Mouse (Mus musculus): ENCODE results near the gene Fkbp3. TPM values are rescaled to one million over a fixed set of nuclear protein-coding genes. Genes with fewer than 3 reads are reported as not detected.

Gene Fkbp3
- polyA plus RNA-seq, 1 experiment: 244 TPM

GRCm38 (mm10) chr12:65075085-65075732 is 1.4 kb upstream of the Fkbp3 start, which contains the start of gene Fancm:
Gene Fancm (plus strand): TSS chr12:65075603.
- peaks cover 3% of the 10 kb centered on the region; the same call in 1 of the 2 replicates for H3K4me1 ChIP-seq (ENCODE audit: control insufficient read depth, insufficient read depth, low read length)
- H3K4me3 ChIP-seq (ENCODE audit: insufficient read depth, low read length): peak within 1 kb of the TSS; percentile 69
- H3K27ac ChIP-seq (ENCODE audit: insufficient read depth, low read length): peak within 1 kb of the TSS; percentile 70
- TF ChIP-seq POLR2A (IDR thresholded peaks at IDR 0.05; ENCODE audit: extremely low read depth, insufficient read depth, low read length) (peak; percentile 71), CTCF (IDR thresholded peaks at IDR 0.05; ENCODE audit: extremely low read depth, insufficient read depth, low read length) (no peak)

DNA sequence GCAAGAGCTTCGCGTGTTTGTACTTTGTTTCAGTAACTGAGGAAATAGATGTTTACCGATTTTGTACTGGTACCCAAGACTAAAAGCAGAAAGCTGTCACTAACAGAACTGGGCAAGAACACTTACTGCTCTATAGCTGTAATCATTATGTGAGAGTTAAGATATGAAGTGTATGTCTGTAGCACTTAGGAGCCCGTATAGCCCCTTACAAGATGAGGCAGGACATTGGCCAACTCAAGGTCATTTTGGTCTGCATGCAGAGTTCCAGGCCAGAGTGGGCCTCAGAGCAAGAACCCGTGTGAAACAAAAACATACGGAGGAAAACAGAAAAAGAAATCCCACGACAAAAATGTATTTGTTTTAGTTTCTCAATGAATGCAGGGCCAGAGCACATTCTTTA is 844 bp upstream of the Fkbp3 start:
- TF ChIP-seq POLR2A (IDR thresholded peaks at IDR 0.05; ENCODE audit: extremely low read depth, insufficient read depth, low read length) (no peak), CTCF (IDR thresholded peaks at IDR 0.05; ENCODE audit: extremely low read depth, insufficient read depth, low read length) (no peak)
- H3K27ac ChIP-seq (ENCODE audit: insufficient read depth, low read length): 0 out of 2 replicates have a peak overlapping the region, but pooled peaks have one; percentile 22
- peak overlapping the region; percentile 69 for H3K4me3 ChIP-seq (ENCODE audit: insufficient read depth, low read length)
- peaks cover 5% of the 10 kb centered on the region; the same call in 1 of the 2 replicates for H3K4me1 ChIP-seq (ENCODE audit: control insufficient read depth, insufficient read depth, low read length)

DNA sequence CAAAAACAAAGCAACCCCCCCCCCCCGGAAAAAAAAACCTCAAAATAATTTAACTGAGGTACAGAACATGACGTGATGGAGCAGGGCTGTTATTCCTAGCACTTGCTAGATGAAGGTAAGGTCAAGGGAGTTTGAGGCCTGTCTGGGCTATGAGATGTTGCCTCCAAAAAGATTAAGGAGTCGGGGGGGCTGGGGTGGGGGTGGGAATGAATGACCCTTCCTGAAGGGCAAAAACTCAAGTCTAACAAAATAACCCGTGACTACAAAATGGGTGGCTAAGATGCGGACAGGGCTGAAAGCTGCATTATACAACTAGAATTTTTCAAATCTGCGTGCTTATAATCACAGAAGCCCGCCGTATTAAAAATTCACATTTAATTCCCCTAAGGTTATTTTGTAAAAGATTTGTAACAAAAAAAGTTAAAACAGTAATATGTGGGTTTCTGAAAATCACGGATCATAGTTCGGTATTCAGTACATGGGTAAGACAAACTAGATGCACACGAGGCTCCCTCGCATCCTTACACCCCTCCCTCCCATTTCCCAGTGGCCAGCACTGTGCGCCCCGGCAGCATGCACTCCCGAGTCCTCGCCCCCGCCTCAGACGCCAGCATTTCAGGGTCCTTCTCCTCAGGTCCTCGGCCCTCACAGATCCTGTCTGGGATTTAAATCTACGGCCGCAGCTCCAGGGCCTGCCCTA is 746 bp downstream of the Fkbp3 start:
- Histone ChIP-seq H3K4me1 (ENCODE audit: control insufficient read depth, insufficient read depth, low read length) (peaks cover 5% of the 10 kb centered on the region; the same call in 1 of the 2 replicates), H3K4me3 (ENCODE audit: insufficient read depth, low read length) (peak overlapping the region; percentile 69), H3K27ac (ENCODE audit: insufficient read depth, low read length) (peak overlapping the region; percentile 80)
- TF ChIP-seq CTCF (IDR thresholded peaks at IDR 0.05; ENCODE audit: extremely low read depth, insufficient read depth, low read length) (no peak), POLR2A (IDR thresholded peaks at IDR 0.05; ENCODE audit: extremely low read depth, insufficient read depth, low read length) (no peak)

DNA sequence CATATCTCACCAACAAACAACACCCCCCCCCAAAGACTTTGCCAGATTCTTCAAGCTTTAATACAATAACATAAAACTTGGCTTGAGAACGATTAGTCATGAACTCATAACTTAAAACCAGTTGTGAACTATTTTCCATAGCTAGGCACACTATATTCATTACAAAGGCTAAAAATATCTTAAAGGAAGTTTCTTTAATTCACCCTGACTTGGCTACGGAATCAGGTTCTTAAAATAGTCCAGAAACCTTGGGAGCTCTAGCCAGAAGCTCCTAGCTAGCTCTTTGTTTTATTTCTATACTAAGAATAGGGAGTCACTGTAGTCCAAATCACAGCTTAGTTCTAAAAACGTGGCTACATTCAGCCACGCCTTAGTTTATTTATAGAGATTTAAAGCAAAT is 5.4 kb downstream of the Fkbp3 start:
- Histone ChIP-seq H3K4me1 (ENCODE audit: control insufficient read depth, insufficient read depth, low read length) (peaks cover 7% of the 10 kb centered on the region; the same call in 1 of the 2 replicates), H3K4me3 (ENCODE audit: insufficient read depth, low read length) (no peak overlapping the region), H3K27ac (ENCODE audit: insufficient read depth, low read length) (no peak overlapping the region)
- TF ChIP-seq CTCF (IDR thresholded peaks at IDR 0.05; ENCODE audit: extremely low read depth, insufficient read depth, low read length): no peak
- TF ChIP-seq POLR2A (IDR thresholded peaks at IDR 0.05; ENCODE audit: extremely low read depth, insufficient read depth, low read length): no peak

GRCm38 (mm10) chr12:65066234-65066633 is 7.6 kb downstream of the Fkbp3 start:
- Histone ChIP-seq H3K27ac (ENCODE audit: insufficient read depth, low read length) (0 out of 2 replicates have a peak overlapping the region, but pooled peaks have one; percentile 29), H3K4me1 (ENCODE audit: control insufficient read depth, insufficient read depth, low read length) (peaks cover 5% of the 10 kb centered on the region; the same call in 1 of the 2 replicates), H3K4me3 (ENCODE audit: insufficient read depth, low read length) (no peak overlapping the region)
- no peak for TF ChIP-seq POLR2A (IDR thresholded peaks at IDR 0.05; ENCODE audit: extremely low read depth, insufficient read depth, low read length)
- TF ChIP-seq CTCF (IDR thresholded peaks at IDR 0.05; ENCODE audit: extremely low read depth, insufficient read depth, low read length): no peak

DNA sequence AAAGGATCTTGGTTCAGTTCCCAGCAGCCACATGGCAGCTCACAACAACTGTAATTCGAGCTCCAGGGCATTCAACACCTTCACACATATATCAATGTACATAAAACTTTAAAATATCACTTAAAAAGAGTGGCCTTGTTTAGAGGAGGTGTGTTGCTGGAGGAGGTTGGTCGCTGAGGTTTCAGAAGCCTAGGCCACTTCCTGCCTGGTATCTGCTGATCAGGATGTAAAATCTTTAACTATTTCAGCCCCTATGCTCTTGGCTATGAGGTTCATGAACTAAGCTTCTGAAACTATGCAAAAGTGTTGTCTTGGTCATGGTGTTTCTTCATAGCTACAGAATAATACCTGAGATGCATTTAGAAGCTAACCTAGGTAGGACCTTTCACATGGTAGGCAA is 8.6 kb downstream of the Fkbp3 start:
- H3K27ac ChIP-seq (ENCODE audit: insufficient read depth, low read length): no peak overlapping the region
- peaks cover 3% of the 10 kb centered on the region; the same call in 1 of the 2 replicates for H3K4me1 ChIP-seq (ENCODE audit: control insufficient read depth, insufficient read depth, low read length)
- TF ChIP-seq CTCF (IDR thresholded peaks at IDR 0.05; ENCODE audit: extremely low read depth, insufficient read depth, low read length) (no peak), POLR2A (IDR thresholded peaks at IDR 0.05; ENCODE audit: extremely low read depth, insufficient read depth, low read length) (no peak)
- no peak overlapping the region for H3K4me3 ChIP-seq (ENCODE audit: insufficient read depth, low read length)

DNA sequence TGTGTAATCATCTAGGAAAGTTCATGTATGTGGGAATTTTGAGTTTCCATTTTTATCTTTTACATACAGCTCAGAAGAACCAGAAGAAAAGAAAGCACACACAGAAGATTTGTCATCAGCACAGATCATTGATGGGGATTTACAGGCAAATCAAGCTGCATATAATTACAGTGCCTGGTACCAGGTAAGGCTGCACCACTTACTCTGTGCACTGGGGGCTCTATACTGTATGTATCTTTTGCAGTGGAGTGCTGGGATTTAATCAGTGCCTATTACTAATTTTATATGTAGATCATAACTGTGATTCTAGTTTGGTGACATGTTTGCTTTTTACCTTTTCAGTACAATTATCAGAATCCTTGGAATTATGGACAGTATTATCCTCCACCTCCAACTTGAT is 12.7 kb downstream of the Fkbp3 start:
- Histone ChIP-seq H3K4me1 (ENCODE audit: control insufficient read depth, insufficient read depth, low read length) (no peaks in the 10 kb centered on the region), H3K27ac (ENCODE audit: insufficient read depth, low read length) (no peak overlapping the region), H3K4me3 (ENCODE audit: insufficient read depth, low read length) (no peak overlapping the region)
- no peak for TF ChIP-seq POLR2A (IDR thresholded peaks at IDR 0.05; ENCODE audit: extremely low read depth, insufficient read depth, low read length)
- no peak for TF ChIP-seq CTCF (IDR thresholded peaks at IDR 0.05; ENCODE audit: extremely low read depth, insufficient read depth, low read length)

GRCm38 (mm10) chr12:65058203-65058602 is 15.6 kb downstream of the Fkbp3 start:
- TF ChIP-seq POLR2A (IDR thresholded peaks at IDR 0.05; ENCODE audit: extremely low read depth, insufficient read depth, low read length): no peak
- TF ChIP-seq CTCF (IDR thresholded peaks at IDR 0.05; ENCODE audit: extremely low read depth, insufficient read depth, low read length): no peak
- Histone ChIP-seq H3K4me3 (ENCODE audit: insufficient read depth, low read length) (no peak overlapping the region), H3K27ac (ENCODE audit: insufficient read depth, low read length) (no peak overlapping the region), H3K4me1 (ENCODE audit: control insufficient read depth, insufficient read depth, low read length) (no peaks in the 10 kb centered on the region)

GRCm38 (mm10) chr12:65048799-65049198 is 25.0 kb downstream of the Fkbp3 start:
- H3K27ac ChIP-seq (ENCODE audit: insufficient read depth, low read length): no peak overlapping the region
- TF ChIP-seq POLR2A (IDR thresholded peaks at IDR 0.05; ENCODE audit: extremely low read depth, insufficient read depth, low read length) (no peak), CTCF (IDR thresholded peaks at IDR 0.05; ENCODE audit: extremely low read depth, insufficient read depth, low read length) (no peak)
- H3K4me1 ChIP-seq (ENCODE audit: control insufficient read depth, insufficient read depth, low read length): no peaks in the 10 kb centered on the region
- H3K4me3 ChIP-seq (ENCODE audit: insufficient read depth, low read length): no peak overlapping the region
